Mouse (Mus musculus) embryo, embryonic 11 days (tissue): ENCODE measurements around the gene Tfdp1.

Source experiments
- DNase-seq: peaks from one replicate; pipeline ENCODE4 v3.0.0-alpha.2; 2015

The Tfdp1 gene

DNA sequence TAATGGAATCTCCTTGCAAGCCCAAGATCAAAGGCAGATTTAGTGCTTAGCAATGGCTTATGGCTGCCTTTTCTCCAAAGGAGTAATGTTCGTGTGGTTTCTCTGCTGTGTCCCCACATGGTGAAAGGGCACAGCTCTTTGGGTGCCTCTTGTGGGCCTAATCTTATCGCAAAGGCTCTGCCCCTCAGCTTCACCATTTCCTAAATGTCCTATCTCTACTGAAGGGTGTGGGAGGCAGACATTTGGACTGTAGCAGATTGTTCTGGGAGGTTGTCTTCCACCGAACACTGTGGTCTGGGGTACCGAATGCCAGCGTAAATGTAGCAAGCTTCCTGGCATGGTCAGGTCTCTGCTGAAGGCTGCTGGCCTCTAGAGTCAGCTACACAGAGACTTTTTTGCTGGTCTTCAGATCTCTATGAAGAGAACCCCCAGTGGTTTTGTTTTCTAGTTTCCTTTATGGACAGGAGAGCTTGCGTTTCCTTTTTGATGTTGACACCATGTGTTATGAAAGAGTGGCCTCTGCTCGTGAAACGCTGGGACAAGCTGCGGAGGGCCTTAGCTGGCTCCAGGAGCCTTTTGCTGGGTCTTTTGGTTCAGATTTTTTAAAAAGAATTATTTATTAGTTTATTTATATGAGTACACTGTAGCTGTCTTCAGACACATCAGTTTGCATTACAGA, 14.7 kb downstream of the Tfdp1 start:
- DNase-seq: no peak

DNA sequence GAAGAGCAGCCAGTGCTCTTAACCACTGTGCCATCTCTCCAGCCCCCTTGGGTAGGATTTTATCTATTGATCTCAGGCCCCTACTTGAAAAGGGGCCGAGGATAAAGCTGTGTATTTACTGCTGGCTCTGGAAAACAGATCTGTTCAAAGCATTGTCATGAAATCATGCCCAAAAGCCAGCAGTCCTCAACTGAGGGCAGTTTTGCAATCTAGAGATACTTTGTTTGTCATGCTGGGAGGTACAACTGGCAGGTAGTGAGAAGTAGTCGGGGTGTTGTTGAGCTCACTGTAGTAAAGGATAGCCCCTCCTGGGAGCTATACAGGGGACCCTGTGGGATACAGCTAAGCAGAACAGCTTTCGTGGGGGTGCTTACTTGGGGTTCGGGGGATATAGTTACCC, 15.3 kb downstream of the Tfdp1 start:
- DNase-seq: no peak

DNA sequence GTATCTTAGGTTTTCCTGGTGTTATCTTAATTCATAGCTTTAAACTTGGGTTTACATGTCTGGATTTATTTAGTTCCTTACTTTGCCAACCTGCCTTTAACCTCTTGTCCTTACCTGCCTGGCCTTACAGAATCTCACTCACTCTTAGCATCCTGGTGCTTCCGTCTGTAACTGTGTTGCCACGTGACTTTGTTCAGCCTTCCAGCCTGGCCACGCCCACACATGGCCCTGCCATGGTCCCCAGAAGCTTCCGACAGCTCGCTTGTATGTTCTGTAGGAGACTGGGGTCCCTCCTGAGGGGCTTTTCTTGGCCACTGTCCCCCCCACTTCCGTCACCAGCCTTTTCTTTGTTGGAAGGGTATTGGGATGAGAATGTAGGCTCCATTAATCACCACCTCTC, 17.7 kb downstream of the Tfdp1 start:
- no peak for DNase-seq

DNA sequence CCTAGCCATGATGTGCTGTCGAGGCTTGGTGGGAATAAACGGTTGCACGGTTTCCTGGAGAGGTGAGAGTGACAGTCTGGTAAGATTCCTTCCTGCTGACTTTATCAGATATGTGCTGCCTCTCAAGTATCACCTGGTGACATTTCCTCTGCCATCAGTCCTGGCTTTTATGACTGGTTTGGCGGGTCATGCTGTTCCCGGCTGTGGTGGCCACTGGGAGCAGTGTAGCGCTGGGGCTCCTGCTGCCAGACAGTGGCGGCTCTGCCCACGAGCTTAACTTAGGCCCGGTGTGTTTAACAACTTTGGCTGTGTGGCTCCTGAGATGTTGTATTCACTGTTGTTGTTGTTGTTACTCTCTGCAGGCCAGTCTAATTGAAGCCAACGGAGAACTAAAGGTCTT, 18.1 kb downstream of the Tfdp1 start:
- DNase-seq: no peak

DNA sequence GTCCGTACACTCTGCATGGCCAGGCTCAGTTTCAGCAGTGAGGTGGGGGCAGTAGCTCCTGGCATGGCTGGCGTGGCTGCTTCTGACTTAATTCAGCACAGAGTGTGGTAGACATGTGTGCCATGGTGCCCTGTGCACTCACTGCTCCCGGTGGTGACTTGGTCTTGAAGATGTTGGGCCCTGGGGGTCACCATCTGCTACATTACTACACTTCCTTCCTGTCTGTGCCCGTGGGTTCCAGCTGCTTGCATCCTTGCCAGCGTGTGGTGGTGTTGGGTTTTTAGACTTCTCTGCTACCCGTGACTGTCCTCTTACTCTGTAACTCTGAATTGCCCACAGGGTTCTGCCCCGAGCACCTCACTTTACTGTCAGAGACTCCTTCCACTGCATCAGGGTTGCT, 21.7 kb downstream of the Tfdp1 start:
- DNase-seq: no peak

DNA sequence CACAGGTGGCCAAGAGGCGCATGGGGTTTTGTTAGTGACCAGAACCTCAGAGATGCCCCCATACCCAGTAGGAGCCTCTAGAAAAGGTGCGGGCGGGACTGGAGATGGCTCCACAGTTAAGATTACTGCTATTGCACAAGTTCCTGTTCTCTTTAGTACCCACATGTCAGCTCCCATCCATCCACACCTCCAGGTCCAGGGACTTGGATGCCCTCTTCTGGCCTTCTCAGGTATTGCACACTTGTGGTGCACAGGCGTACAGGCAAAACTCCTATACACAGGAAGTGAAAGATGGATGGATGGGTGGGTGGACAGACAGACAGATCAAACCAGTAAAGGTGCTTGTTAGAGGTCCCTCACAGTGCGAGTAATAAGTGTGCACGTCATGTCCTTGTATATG, 23.3 kb downstream of the Tfdp1 start:
- DNase-seq: no peak

DNA sequence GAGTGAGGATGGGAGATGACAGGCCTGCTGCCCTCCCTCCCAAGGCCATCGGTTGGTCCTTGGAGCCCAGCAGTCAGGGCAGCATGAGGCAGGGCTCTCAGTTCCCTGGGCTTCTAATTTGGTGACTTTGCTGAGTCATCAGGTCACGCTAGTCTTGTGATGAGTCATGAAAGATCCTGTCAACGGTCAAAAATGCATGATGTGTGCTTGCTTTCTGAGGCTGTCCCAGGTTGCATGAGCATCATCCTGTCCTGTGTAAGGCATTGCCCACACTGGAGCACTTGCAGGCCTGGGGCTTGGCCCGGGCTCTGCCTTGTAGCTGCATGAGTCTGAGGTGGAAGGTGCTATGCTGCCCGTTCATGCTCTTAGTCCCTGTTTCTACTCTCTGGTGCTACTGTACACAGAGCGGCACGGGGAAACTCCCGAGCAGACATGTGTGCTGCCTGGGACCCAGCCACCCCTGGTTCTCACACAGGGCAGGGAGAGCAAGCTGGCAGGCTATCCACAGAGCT, 34.7 kb downstream of the Tfdp1 start:
- DNase-seq: no peak

DNA sequence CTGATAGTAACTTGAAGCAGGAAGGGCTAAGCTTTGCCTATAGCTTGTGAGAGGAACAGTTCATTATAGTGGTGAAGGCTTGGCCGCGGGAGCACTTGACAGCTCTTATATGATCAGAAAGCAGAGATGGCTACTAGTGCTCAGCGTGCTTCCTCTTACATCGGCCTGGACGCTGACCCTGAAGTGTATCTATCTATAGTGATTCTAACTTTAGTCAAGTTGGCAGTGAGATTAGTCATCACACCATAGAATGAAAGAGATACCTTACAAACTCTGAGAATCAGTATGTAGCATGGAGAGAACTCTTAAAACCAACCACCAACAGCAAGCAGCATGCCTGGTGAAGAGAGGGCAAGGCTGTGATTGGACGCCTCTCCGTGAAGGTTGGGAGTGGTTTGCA, 43.1 kb downstream of the Tfdp1 start:
- no peak for DNase-seq

DNA sequence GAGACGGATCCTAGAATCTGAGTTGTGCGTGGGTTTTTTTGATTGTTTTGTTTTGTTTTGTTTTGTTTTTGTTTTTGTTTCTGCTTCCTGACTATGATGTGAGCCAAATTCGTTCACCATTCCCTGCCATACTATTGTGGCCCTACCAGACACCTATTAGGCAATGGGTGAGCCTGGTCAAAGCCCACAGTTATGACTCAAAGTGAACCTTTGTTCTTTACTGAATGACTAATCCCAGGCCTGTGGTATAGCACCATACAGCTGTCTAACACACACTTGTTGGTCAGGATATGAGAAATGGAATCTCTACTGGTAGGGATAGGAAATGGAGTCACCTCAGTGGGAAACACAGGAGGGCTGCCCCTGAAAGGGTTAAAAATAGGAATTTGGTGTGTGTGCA, 44.0 kb downstream of the Tfdp1 start:
- no peak for DNase-seq

DNA sequence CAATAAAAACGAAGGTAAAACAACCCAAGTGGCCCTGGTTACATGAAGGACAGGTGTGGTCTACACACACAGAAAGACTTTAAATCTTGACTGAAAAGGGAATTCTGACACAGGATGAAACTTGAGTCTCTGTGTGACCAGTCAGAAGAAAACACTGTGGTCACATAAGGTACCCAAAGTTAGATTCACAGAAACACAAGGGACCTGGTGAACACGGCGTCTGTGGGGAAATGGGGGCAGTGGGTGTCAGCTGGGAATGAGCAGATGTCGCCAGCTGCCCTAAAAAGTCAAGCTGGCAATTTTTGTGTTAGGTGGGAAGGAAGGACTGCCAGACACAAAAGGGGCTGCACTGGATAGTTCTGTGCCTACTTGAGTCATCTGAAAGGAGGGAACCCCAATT, 44.4 kb downstream of the Tfdp1 start:
- no peak for DNase-seq

DNA sequence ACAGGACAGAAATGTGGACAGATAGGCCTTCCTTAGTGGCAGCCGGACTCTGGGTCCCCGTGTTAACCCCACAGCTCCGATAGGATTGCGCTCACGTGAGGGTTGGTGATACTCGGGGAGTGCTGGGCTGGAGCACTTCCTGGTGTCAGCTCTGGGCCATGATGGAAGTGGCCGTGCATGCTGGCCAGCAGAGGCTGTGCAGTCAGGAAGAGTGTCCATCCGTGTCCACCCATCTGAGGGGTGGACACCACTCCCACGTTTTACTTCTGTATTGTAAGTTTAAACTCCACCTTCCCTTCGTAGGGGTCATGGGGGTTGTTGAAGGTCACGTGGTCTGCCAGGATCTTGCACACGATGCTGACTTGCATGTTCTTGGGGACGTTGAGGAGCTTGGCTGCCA, 47.8 kb downstream of the Tfdp1 start:
- no peak for DNase-seq

DNA sequence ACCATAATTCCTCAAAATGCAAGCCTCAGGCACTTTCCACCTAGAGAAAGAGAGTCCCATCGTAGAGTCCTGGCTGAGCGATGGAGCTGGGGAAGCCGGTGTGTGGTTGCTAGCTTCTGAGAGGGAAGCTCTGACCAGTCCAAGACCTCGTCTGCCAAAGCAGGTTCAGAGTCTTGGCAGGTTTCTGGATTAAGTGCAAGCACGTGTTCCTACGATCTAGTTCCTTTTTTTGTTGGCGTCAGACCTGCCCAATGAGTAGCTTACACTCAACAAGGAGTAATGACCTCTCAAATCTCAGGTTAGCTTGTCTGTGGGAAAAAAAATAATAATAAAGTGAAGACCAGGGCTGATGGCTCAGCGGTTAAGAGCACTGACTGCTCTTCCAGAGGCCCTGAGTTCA, 49.2 kb downstream of the Tfdp1 start:
- DNase-seq: no peak

DNA sequence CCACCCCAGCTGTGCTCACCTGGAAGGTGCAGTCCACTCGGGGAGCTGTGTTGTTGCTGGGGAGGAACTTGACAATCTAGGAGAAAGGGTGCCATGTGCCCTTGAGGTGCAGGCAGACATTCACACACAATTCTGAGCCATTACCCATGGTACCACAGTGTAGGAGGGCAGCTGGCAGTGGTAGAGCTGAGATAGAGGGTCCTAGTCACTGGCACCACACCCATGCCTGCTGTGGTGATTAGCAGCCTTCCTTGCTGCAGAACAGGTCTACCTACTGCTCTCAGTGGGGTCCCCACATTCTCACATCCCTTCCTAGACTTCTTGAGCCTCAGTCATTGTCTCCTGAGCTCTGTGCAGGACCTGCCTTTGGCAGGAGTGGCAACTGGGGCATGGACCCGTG, 50.2 kb downstream of the Tfdp1 start:
- no peak for DNase-seq

DNA sequence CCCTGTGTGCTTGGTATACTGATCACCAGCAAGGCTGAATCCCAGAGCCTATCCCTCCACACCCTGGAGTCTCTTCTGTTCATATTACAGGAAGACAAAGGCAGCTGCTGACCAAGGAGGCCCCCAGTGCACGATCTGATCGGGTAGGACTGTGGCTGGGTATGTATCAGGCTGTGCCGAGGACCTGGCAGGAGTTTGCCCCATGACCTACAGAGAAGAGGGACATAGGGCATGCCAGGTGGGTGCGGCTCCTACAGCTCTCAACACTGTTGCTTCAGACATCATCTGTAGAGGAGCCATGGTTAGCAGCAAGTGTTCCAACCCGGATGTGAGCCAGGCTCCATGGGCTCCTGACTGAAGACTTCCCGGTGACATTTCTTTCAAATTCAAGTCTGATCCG, 55.3 kb downstream of the Tfdp1 start:
- DNase-seq: no peak

DNA sequence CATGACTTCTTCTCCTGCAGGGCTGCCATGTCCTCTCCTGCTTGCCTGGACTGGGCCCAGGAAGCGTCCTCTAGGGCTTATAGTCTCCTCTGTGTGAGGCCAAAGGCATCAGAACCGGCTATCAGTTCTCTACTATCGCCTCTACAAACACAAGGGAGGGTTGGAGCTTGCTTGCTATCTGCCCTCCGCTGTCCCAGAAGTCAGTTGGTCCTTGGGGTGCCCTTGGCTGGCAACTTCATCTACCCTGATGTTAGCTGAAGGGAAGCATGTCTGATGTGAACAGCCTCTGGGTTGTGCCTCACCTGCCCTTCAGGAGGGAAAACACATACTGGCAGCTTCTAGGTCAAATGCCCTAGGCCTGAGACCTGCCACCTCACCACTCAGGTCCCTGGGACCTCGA, 58.2 kb downstream of the Tfdp1 start, which contains the start of gene Atp4b:
Atp4b (minus strand) TSS at position 101 of the 400 bp plus-strand sequence.
- no peak for DNase-seq

DNA sequence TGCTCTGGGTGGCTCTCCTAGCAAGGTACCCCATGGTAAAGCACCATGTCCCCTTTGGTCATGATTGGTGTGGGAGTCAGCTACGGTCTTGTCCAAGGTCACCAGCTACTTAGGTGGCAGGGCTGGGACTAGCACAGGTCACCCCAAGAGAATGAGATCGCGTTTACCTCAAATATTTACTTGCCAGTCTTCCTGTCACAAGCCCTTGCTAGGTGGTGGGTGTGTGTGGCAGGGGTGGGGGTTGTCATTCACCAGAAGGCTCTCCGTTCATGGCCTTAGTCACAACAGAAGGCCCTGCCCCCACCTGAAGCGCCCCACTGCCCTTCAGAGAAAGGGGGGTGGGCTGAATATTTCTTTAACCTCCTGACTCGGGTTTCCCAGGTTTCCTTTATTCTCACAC, 65.0 kb downstream of the Tfdp1 start:
- DNase-seq: no peak

DNA sequence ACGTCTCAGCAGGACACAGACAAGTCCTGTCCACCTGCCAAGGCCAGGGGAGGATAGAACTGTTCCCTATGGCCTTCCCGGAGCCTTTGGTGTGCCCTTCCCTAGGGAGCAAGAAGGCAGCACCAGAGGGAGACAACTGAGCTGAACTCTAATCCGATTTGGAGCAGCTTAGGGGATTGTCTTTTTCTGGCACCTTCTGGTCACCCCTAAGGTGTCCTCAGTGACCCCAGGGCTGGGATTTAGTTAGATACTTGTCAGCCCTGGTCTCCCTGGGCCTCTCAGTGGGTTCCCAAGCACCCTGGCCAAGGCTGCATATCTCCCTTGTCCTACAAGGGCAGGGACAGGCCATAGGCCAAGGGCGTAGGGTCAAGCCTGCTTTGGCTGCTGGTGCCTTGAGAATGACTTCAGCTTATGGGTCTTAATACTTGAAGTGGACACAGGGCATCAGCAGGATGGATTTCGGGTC, 66.1 kb downstream of the Tfdp1 start, which contains the start of gene Grk1:
Grk1 (plus strand) TSS at position 416 of the 466 bp plus-strand sequence.
- DNase-seq: no peak

DNA sequence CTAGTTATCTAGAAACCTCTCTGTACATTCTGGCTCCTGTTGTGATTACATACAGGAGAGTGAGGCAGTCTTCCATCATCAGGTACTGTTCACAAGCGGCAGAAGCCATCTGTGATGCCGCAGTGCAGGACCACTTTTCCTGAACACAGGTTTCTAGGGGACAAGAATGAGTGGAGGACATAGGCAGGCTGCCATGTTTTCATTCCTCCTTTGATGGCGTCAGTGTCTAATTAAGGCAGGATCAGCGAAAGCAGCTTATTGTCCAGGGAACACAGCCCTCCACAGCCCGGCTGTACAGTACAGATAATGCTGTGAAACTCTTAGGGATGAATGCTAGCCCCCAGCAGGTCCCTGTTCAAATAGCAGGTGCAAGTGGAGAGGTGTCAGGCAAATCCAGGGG, 67.5 kb downstream of the Tfdp1 start:
- no peak for DNase-seq

DNA sequence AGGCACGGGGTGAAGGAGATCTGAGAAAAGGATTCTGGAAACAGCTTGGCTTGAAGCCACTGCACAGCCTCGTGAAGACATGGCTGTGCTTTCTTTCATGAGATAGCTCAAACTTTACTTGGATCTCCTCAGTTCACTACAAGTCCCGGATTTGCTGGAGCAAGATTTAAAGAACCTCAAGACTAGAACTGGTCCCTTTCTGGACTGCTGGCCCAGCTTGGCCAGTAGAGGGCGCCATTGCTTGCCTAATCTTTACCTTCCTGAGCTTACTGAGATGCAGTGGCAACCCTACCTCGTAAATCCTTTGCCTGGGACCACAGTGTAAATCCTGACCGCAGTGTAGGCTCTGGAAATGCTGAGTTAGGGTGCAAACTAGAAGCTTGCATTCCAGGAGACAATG, 73.0 kb downstream of the Tfdp1 start:
- DNase-seq: peak; percentile 73

DNA sequence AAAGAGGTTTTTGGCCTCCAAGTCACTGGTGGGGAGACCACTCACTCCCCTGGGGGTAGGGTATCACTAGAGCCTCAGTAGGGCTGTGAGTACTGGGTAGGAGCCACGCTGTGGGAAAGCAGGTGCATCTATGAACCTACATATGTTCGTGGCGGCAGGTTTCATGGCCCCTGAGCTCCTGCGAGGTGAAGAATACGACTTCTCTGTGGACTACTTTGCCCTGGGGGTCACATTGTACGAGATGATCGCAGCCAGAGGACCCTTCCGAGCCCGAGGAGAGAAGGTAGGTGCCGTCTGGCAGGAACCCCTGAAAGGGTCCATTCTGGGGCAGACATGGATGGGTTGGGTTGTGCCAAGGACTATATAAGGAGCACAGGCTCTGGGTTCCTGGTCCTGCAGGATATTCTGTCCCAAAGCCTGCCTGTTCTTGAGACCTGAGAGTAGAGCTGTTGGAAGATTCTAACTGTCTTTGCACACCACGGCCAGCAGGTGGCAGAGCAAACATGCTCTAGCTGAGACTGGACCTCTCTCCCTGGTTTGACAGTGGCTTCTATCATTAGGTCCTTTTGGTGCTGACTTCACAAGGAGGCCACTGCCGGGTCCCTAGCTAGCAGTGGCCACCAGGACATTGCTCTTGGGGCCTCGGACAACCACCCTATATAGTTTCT, 74.5 kb downstream of the Tfdp1 start:
- DNase-seq: peak; percentile 73

DNA sequence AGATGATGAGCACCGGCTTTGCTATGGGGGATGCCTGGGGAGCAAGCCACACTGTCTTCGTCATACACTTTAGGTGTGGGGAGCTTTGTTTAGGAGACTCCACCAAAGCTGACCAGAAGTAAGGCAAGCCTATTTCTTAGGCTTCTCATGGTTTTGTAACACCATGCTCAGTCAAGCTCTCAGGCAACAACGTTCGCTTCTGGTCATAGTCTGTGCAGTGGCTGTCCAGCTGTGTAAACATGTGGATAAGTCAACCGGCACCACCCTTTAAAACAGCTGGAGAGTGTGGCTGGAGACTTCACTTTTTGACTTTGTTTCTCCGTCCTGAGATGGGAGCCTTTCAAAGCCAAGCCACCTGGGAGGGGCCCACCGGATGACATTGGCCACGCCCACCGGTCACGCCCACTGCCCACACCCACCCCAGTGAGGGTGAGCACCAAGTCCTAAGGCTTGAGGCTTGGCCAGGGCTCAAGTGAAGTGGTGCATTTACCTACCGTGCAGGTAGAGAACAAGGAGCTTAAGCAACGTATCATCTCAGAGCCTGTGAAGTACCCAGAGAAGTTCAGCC, 75.4 kb downstream of the Tfdp1 start:
- DNase-seq: peak; percentile 15

DNA sequence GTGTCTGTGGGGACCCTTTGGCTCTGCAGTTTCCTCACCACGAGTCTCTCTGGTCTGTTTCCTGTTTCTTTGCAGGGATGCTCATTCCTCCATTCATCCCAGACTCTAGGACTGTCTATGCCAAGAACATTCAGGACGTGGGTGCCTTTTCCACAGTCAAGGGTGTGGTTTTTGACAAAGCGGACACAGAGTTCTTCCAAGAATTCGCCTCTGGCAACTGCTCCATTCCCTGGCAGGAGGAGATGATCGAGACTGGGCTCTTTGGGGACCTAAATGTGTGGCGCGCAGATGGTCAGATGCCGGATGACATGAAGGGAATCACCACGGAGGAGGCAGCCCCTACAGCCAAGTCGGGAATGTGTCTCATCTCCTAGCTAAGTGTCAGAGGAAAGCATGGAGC, 77.3 kb downstream of the Tfdp1 start:
- DNase-seq: no peak

DNA sequence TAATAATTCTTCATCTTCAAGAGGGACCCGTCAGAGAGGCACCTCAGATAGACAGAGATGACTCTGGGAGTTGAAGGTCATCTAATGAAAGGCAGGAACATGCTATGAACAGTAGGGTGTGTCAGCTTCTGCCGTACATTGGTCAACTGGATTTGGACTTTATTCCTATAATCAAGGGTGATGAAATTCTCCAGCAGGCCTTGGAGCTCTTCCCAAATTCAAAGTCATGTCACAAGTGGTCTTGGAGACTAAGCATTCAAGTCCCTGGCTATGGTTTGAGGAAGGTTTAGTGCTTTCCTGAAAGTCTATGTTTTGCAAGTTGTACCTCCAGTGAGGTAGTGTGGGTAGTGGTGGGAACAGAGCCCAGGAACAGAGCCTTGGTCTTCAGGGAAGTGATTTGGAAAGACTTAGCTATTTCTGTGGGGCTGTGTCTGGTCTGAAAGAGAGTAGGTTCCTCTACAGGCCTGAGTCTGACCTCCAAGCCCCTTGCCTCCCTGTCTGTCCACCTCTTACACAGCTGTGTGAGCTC, 80.6 kb downstream of the Tfdp1 start:
- DNase-seq: no peak

DNA sequence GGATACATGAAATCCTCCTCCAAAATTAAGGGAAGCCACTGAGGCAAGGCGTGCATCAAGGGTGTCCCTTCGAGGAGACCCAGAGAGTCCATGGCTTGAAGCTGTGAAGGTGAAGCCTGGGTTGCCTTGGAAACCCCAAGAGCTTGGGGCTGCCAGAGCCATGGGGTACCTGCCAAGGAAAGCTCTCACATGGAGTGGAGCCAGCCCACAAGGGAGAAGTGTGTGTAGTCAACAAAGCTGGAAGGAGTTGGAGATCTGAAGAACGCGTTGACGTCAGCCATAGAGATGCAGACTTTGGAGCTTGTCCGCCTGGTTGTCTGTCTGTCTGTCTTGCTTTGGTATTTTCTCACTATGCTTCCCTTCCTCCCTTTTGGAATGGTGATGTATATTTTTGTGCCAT, 82.4 kb downstream of the Tfdp1 start:
- DNase-seq: no peak
